Mouse (Mus musculus): ENCODE results near the gene Iqcf6. TPM values are rescaled to one million over a fixed set of nuclear protein-coding genes. Genes with fewer than 3 reads are reported as not detected.
A peak's percentile ranks its signal among the peaks of the same experiment; 100 is the strongest.

The Iqcf6 gene
- polyA plus RNA-seq, 1 experiment from 2014 or later, result not detected

DNA sequence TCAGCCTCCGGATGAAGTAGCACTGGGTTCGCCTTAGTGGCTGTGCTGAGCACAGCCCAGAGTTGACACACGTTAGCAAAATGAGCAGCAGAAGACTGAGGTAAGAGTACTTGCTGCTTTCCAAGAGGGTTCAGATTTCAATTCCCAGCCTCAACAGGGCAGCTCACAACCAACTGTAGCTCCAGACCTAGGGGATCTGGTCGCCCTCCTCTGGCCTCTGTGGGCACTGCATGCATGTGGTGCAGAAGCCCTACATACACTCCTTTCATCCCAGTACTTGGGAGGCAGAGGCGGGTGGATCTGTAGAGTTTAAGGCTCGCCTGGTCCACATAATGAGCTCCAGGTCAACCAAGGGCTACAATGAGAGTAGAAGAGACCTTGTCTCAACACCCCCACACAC, 17.4 kb downstream of the Iqcf6 start:
- 57% methylated on average over 6 of the region's 6 CpGs for WGBS
- Histone ChIP-seq H3K4me3 (ENCODE audit: low read depth, low read length) (no peak overlapping the region), H3K36me3 (ENCODE audit: control insufficient read depth, insufficient read depth, low read length) (no peaks in the 10 kb centered on the region), H3K9ac (ENCODE audit: low read depth, low read length) (no peak overlapping the region), H3K4me2 (ENCODE audit: low read depth, low read length) (no peak overlapping the region), H3K27ac (replicated peaks; ENCODE audit: low read depth, low read length) (no peak overlapping the region), H3K4me1 (ENCODE audit: control insufficient read depth, insufficient read depth, low read length) (no peaks in the 10 kb centered on the region), H3K27me3 (replicated peaks; ENCODE audit: control insufficient read depth, insufficient read depth, low read length) (no peaks in the 10 kb centered on the region), H3K9me3 (ENCODE audit: control insufficient read depth, low read length) (no peaks in the 10 kb centered on the region)
- DNase-seq (ENCODE audit: low spot score) (no peak), ATAC-seq (ENCODE audit: low read depth) (no peak)

- Histone ChIP-seq H3K4me3 (ENCODE audit: low read depth, low read length) (no peak overlapping the region), H3K27ac (replicated peaks; ENCODE audit: low read depth, low read length) (no peak overlapping the region), H3K36me3 (ENCODE audit: control insufficient read depth, insufficient read depth, low read length) (no peaks in the 10 kb centered on the region), H3K9ac (ENCODE audit: low read depth, low read length) (no peak overlapping the region), H3K4me2 (ENCODE audit: low read depth, low read length) (no peak overlapping the region), H3K4me1 (ENCODE audit: control insufficient read depth, insufficient read depth, low read length) (no peaks in the 10 kb centered on the region), H3K9me3 (ENCODE audit: control insufficient read depth, low read length) (no peaks in the 10 kb centered on the region), H3K27me3 (replicated peaks; ENCODE audit: control insufficient read depth, insufficient read depth, low read length) (no peaks in the 10 kb centered on the region)
- ATAC-seq (ENCODE audit: low read depth), result no peak
- 76% methylated on average over 9 of the region's 9 CpGs for WGBS
- no peak for DNase-seq (ENCODE audit: low spot score)
These were observed 19.4 kb downstream of the Iqcf6 start for GRCm38 (mm10) chr9:106645684-106646271.

DNA sequence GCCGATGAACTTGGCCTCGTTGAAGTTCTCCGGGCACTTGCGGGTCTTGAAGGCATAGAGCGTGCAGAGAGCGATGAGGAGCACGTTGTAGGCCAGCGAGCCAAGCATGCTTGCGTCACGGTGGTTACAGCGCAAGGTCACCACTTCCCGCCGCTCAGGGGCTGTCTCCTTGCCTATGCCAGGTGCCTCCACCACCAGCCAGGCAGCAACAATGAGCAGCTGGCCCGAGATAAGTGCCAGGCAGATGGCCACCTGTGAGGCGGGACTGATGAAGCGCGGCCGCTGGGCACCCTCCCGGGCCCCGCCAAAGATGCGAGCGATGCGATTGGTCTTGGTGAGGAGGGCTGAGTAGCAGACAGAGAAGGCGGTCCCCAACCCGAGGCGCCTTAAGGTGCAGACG, 20.8 kb downstream of the Iqcf6 start:
- DNase-seq (ENCODE audit: low spot score) (no peak), ATAC-seq (ENCODE audit: low read depth) (no peak)
- Histone ChIP-seq H3K4me1 (ENCODE audit: control insufficient read depth, insufficient read depth, low read length) (no peaks in the 10 kb centered on the region), H3K9me3 (ENCODE audit: control insufficient read depth, low read length) (no peaks in the 10 kb centered on the region), H3K4me3 (ENCODE audit: low read depth, low read length) (no peak overlapping the region), H3K27ac (replicated peaks; ENCODE audit: low read depth, low read length) (no peak overlapping the region), H3K27me3 (replicated peaks; ENCODE audit: control insufficient read depth, insufficient read depth, low read length) (no peaks in the 10 kb centered on the region), H3K9ac (ENCODE audit: low read depth, low read length) (no peak overlapping the region), H3K4me2 (ENCODE audit: low read depth, low read length) (no peak overlapping the region), H3K36me3 (ENCODE audit: control insufficient read depth, insufficient read depth, low read length) (no peaks in the 10 kb centered on the region)
- 77% methylated on average over 27 of the region's 27 CpGs for WGBS

GRCm38 (mm10) chr9:106652720-106653119, 26.3 kb downstream of the Iqcf6 start:
- no peak for ATAC-seq (ENCODE audit: low read depth)
- Histone ChIP-seq H3K4me2 (ENCODE audit: low read depth, low read length) (no peak overlapping the region), H3K27ac (replicated peaks; ENCODE audit: low read depth, low read length) (no peak overlapping the region), H3K9ac (ENCODE audit: low read depth, low read length) (no peak overlapping the region), H3K36me3 (ENCODE audit: control insufficient read depth, insufficient read depth, low read length) (no peaks in the 10 kb centered on the region), H3K4me1 (ENCODE audit: control insufficient read depth, insufficient read depth, low read length) (0 out of 2 replicates have a peak, but pooled peaks cover 5% of the 10 kb centered on the region), H3K9me3 (ENCODE audit: control insufficient read depth, low read length) (no peaks in the 10 kb centered on the region), H3K4me3 (ENCODE audit: low read depth, low read length) (no peak overlapping the region), H3K27me3 (replicated peaks; ENCODE audit: control insufficient read depth, insufficient read depth, low read length) (peaks cover 14% of the 10 kb centered on the region)
- no peak for DNase-seq (ENCODE audit: low spot score)
- WGBS, result 71% methylated on average over 1 of the region's 1 CpGs

- 1% methylated on average over 28 of the region's 44 CpGs for WGBS
- peak; percentile 74 for ATAC-seq (ENCODE audit: low read depth)
- no peak within 1 kb of the TSS for H3K27ac ChIP-seq (replicated peaks; ENCODE audit: low read depth, low read length)
- peaks cover 14% of the 10 kb centered on the region for H3K27me3 ChIP-seq (replicated peaks; ENCODE audit: control insufficient read depth, insufficient read depth, low read length)
- H3K9me3 ChIP-seq (ENCODE audit: control insufficient read depth, low read length), result no peaks in the 10 kb centered on the region
- DNase-seq (ENCODE audit: low spot score), result peak; percentile 82
- peak within 1 kb of the TSS; percentile 67 for H3K4me2 ChIP-seq (ENCODE audit: low read depth, low read length)
- H3K4me1 ChIP-seq (ENCODE audit: control insufficient read depth, insufficient read depth, low read length), result 0 out of 2 replicates have a peak, but pooled peaks cover 5% of the 10 kb centered on the region
- peaks cover 31% of the 10 kb centered on the region for H3K36me3 ChIP-seq (ENCODE audit: control insufficient read depth, insufficient read depth, low read length)
- no peak within 1 kb of the TSS for H3K9ac ChIP-seq (ENCODE audit: low read depth, low read length)
- H3K4me3 ChIP-seq (ENCODE audit: low read depth, low read length), result peak within 1 kb of the TSS; percentile 36
These were observed 29.7 kb downstream of the Iqcf6 start, which contains the start of gene Grm2 for GRCm38 (mm10) chr9:106655884-106656720. TSS of gene Grm2 (minus strand) at chr9:106656082.

DNA sequence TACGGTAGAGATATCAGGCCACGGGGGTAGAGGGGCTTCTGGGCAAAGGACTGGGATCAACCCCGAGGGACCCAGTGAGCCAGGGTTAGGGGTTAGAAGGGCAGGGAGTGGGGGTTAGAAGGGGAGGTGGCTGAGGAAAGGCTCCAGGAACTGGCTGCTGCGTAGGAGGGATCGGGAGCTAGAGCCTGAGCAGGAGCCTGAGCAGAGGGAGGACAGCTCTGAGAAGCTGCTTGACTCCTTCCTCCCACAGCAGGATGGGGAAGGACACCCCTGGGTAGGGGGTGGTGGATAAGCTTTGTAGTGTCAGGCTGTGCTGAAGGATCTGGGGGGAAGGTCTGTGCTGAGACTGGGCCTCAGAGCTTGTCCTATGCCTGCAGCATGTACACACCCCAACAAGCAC, 30.4 kb downstream of the Iqcf6 start:
- Histone ChIP-seq H3K9me3 (ENCODE audit: control insufficient read depth, low read length) (no peaks in the 10 kb centered on the region), H3K4me1 (ENCODE audit: control insufficient read depth, insufficient read depth, low read length) (0 out of 2 replicates have a peak, but pooled peaks cover 5% of the 10 kb centered on the region), H3K4me3 (ENCODE audit: low read depth, low read length) (no peak overlapping the region), H3K27ac (replicated peaks; ENCODE audit: low read depth, low read length) (no peak overlapping the region), H3K27me3 (replicated peaks; ENCODE audit: control insufficient read depth, insufficient read depth, low read length) (peaks cover 14% of the 10 kb centered on the region), H3K36me3 (ENCODE audit: control insufficient read depth, insufficient read depth, low read length) (peaks cover 38% of the 10 kb centered on the region), H3K4me2 (ENCODE audit: low read depth, low read length) (no peak overlapping the region), H3K9ac (ENCODE audit: low read depth, low read length) (no peak overlapping the region)
- DNase-seq (ENCODE audit: low spot score), result no peak
- 47% methylated on average over 5 of the region's 5 CpGs for WGBS
- no peak for ATAC-seq (ENCODE audit: low read depth)

- Histone ChIP-seq H3K4me1 (ENCODE audit: control insufficient read depth, insufficient read depth, low read length) (0 out of 2 replicates have a peak, but pooled peaks cover 5% of the 10 kb centered on the region), H3K27ac (replicated peaks; ENCODE audit: low read depth, low read length) (no peak overlapping the region), H3K9ac (ENCODE audit: low read depth, low read length) (no peak overlapping the region), H3K27me3 (replicated peaks; ENCODE audit: control insufficient read depth, insufficient read depth, low read length) (peaks cover 14% of the 10 kb centered on the region), H3K36me3 (ENCODE audit: control insufficient read depth, insufficient read depth, low read length) (peaks cover 45% of the 10 kb centered on the region), H3K4me3 (ENCODE audit: low read depth, low read length) (no peak overlapping the region), H3K9me3 (ENCODE audit: control insufficient read depth, low read length) (no peaks in the 10 kb centered on the region), H3K4me2 (ENCODE audit: low read depth, low read length) (no peak overlapping the region)
- DNase-seq (ENCODE audit: low spot score) (no peak), ATAC-seq (ENCODE audit: low read depth) (no peak)
- WGBS, result 48% methylated on average over 5 of the region's 5 CpGs
These were observed 31.2 kb downstream of the Iqcf6 start for GRCm38 (mm10) chr9:106657592-106657991.

DNA sequence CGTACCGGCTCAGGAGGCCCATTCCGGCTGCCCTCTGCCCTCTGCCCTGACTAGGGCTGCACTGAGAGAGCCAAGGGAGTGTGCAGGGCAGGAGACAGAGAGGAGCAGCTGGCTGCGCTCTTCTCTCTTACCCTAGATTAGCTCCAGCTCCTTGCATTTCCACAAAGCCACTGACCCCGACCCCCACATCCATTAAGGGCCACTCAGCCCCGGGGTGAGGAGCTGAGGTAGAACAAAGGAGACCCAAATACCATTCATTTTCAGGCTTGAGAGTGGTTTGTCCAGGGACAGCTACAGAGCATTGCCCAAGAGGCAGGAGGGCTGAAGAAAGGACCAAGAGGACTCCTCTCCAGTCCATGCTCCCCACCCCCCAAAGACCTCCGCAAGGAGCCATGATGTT, 33.1 kb downstream of the Iqcf6 start:
- DNase-seq (ENCODE audit: low spot score) (no peak), ATAC-seq (ENCODE audit: low read depth) (no peak)
- no peaks in the 10 kb centered on the region for H3K9me3 ChIP-seq (ENCODE audit: control insufficient read depth, low read length)
- H3K36me3 ChIP-seq (ENCODE audit: control insufficient read depth, insufficient read depth, low read length), result peaks cover 52% of the 10 kb centered on the region
- 43% methylated on average over 7 of the region's 7 CpGs for WGBS
- no peak overlapping the region for H3K9ac ChIP-seq (ENCODE audit: low read depth, low read length)
- H3K4me3 ChIP-seq (ENCODE audit: low read depth, low read length), result no peak overlapping the region
- no peak overlapping the region for H3K4me2 ChIP-seq (ENCODE audit: low read depth, low read length)
- peaks cover 5% of the 10 kb centered on the region for H3K27me3 ChIP-seq (replicated peaks; ENCODE audit: control insufficient read depth, insufficient read depth, low read length)
- H3K27ac ChIP-seq (replicated peaks; ENCODE audit: low read depth, low read length), result no peak overlapping the region
- H3K4me1 ChIP-seq (ENCODE audit: control insufficient read depth, insufficient read depth, low read length), result 0 out of 2 replicates have a peak, but pooled peaks cover 5% of the 10 kb centered on the region

All from embryonic facial prominence, embryonic 14.5 days (tissue).